Mouse (Mus musculus) forebrain, embryonic 12.5 days (tissue): Measurements from ENCODE around the gene Rad9a. TPM values are rescaled to one million over a fixed set of nuclear protein-coding genes. Genes with fewer than 3 reads are reported as not detected.

Experiments used
- ATAC-seq: fragments of 200-750 bp; cut with Nextera tagmentation; 2 replicates; pipeline ENCODE4 v1.8.0; 2017; ENCODE audit warnings: moderate TSS enrichment; ENCODE audit not compliant: low FRiP score
- H3K27ac ChIP-seq: fragments of 300-500 bp; sonication (generic); 2 replicates; pipeline ENCODE4 v1.5.1; 2016; ENCODE audit warnings: mild to moderate bottlenecking
- H3K27me3 ChIP-seq: fragments of 300-500 bp; sonication (generic); 2 replicates; pipeline ENCODE4 v1.6.1; 2016; ENCODE audit warnings: mild to moderate bottlenecking
- H3K36me3 ChIP-seq: fragments of 300-500 bp; sonication (generic); replicated peaks from 2 replicates; pipeline ENCODE4 v1.6.1; 2016; ENCODE audit warnings: mild to moderate bottlenecking
- H3K4me1 ChIP-seq: fragments of 300-500 bp; sonication (generic); 2 replicates; pipeline ENCODE4 v1.6.1; 2016
- H3K4me2 ChIP-seq: fragments of 300-500 bp; sonication (generic); 2 replicates; pipeline ENCODE4 v1.6.1; 2016; ENCODE audit warnings: mild to moderate bottlenecking, moderate library complexity
- H3K4me3 ChIP-seq: fragments of 300-500 bp; sonication (generic); replicated peaks from 2 replicates; pipeline ENCODE4 v1.5.1; 2016; ENCODE audit warnings: mild to moderate bottlenecking
- H3K9ac ChIP-seq: fragments of 300-500 bp; sonication (generic); 2 replicates; pipeline ENCODE4 v1.6.1; 2016; ENCODE audit warnings: mild to moderate bottlenecking
- H3K9me3 ChIP-seq: fragments of 300-500 bp; sonication (generic); 2 replicates; pipeline ENCODE4 v1.6.1; 2016
- WGBS: fragments of 180-500 bp; shearing (Covaris S2); methylation state at CpG from one replicate; pipeline ENCODE4 v1.1.7; 2016; 5-methylcytosine and 5-hydroxymethylcytosine counted together
- microRNA-seq: library from miRNA; unstranded; fragments of <30 nt; microRNA quantifications from one replicate; pipeline ENCODE4, GENCODE M21; 2017
- polyA plus RNA-seq: library from polyadenylated mRNA; unstranded; fragments of >200 nt; fragmentation: Nextera tagmentation; extraction: Ambion mirVana; gene quantifications from 2 replicates; pipeline ENCODE4 v1.2.1, GENCODE M21; 2016

Rad9a gene
- polyA plus RNA-seq, 1 experiment from 2014 or later, result 42.2 TPM

- ATAC-seq, result no peak
- Histone ChIP-seq H3K9ac (no peak overlapping the region), H3K4me2 (no peak overlapping the region), H3K4me3 (no peak overlapping the region), H3K36me3 (peaks cover 11% of the 10 kb centered on the region), H3K9me3 (no peaks in the 10 kb centered on the region), H3K27ac (no peak overlapping the region), H3K4me1 (peaks cover 24% of the 10 kb centered on the region), H3K27me3 (peaks cover 4% of the 10 kb centered on the region; the same call in 1 of the 2 replicates)
- WGBS, result 81% methylated on average over 5 of the region's 5 CpGs
These were observed 55.5 kb downstream of the Rad9a start for GRCm38 (mm10) chr19:4145936-4146335.

Small RNA genes within 50 kb of the gene (microRNA-seq; reads per million reads assigned to microRNA genes)
- gene Gm26115, result not detected

Other genes starting within 250 kb of the Rad9a start
- gene Aldh3b3, start 243.0 kb downstream of the Rad9a start, polyA plus RNA-seq, result not detected in 2 replicates
- 0.26 and 0.70 TPM in 2 replicates for gene Aldh3b2, start 229.3 kb downstream of the Rad9a start, polyA plus RNA-seq
- gene Acy3, start 215.1 kb downstream of the Rad9a start, polyA plus RNA-seq, result 0.58 and 1.4 TPM in 2 replicates
- not detected in 2 replicates for gene Tbx10, start 208.9 kb downstream of the Rad9a start, polyA plus RNA-seq
- gene Nudt8, start 201.1 kb downstream of the Rad9a start, polyA plus RNA-seq, result 19.3 and 20.8 TPM in 2 replicates
- 4.1 and 4.3 TPM in 2 replicates for gene Gm49405, start 201.0 kb downstream of the Rad9a start, polyA plus RNA-seq
- 6.3 TPM in 2 replicates for gene Doc2g, start 198.3 kb downstream of the Rad9a start, polyA plus RNA-seq
- gene Ndufv1, start 188.9 kb downstream of the Rad9a start, polyA plus RNA-seq, result 186 and 204 TPM in 2 replicates
- 321 and 346 TPM in 2 replicates for gene Gstp1, start 163.7 kb downstream of the Rad9a start, polyA plus RNA-seq
- gene Gstp2, start 155.6 kb downstream of the Rad9a start, polyA plus RNA-seq, result 1.6 and 5.5 TPM in 2 replicates
- gene Gstp3, start 142.1 kb downstream of the Rad9a start, polyA plus RNA-seq, result not detected in 2 replicates
- gene Cabp2, start 120.1 kb downstream of the Rad9a start, polyA plus RNA-seq, result not detected in 2 replicates
- 70.4 and 73.9 TPM in 2 replicates for gene Cdk2ap2, start 104.5 kb downstream of the Rad9a start, polyA plus RNA-seq
- 21.5 and 22.9 TPM in 2 replicates for gene Pitpnm1, start 101.7 kb downstream of the Rad9a start, polyA plus RNA-seq
- 56.4 and 60.7 TPM in 2 replicates for gene Aip, start 75.8 kb downstream of the Rad9a start, polyA plus RNA-seq
- not detected in 2 replicates for gene Gpr152, start 61.9 kb downstream of the Rad9a start, polyA plus RNA-seq
- 0.09 TPM in 2 replicates for gene Cabp4, start 57.6 kb downstream of the Rad9a start, polyA plus RNA-seq
- 125 and 135 TPM in 2 replicates for gene Coro1b, start 53.0 kb downstream of the Rad9a start, polyA plus RNA-seq
- gene Ptprcap, start 48.1 kb downstream of the Rad9a start, polyA plus RNA-seq, result 0.51 and 0.74 TPM in 2 replicates
- gene Rps6kb2, start 38.3 kb downstream of the Rad9a start, polyA plus RNA-seq, result 59.5 and 62.5 TPM in 2 replicates
- gene Carns1, start 26.2 kb downstream of the Rad9a start, polyA plus RNA-seq, result 3.2 TPM in 2 replicates
- 0.31 and 0.86 TPM in 2 replicates for gene Tbc1d10c, start 10.4 kb downstream of the Rad9a start, polyA plus RNA-seq
- 689 and 709 TPM in 2 replicates for gene Ppp1ca, start 9.6 kb downstream of the Rad9a start, polyA plus RNA-seq
- gene Clcf1, start 12.6 kb upstream of the Rad9a start, polyA plus RNA-seq, result 0.85 and 1.2 TPM in 2 replicates
- not detected in 2 replicates for gene AC109138.7, start 12.7 kb upstream of the Rad9a start, polyA plus RNA-seq
- 11.7 and 13.1 TPM in 2 replicates for gene Pold4, start 30.2 kb upstream of the Rad9a start, polyA plus RNA-seq
- 5.6 and 6.1 TPM in 2 replicates for gene Ssh3, start 67.5 kb upstream of the Rad9a start, polyA plus RNA-seq
- gene Ankrd13d, start 81.5 kb upstream of the Rad9a start, polyA plus RNA-seq, result 12.6 and 14.2 TPM in 2 replicates
- gene Grk2, start 104.6 kb upstream of the Rad9a start, polyA plus RNA-seq, result 18.7 and 19.0 TPM in 2 replicates
- gene Kdm2a, start 196.6 kb upstream of the Rad9a start, polyA plus RNA-seq, result 57.2 and 61.0 TPM in 2 replicates
- 8.6 and 14.9 TPM in 2 replicates for gene Rhod, start 237.8 kb upstream of the Rad9a start, polyA plus RNA-seq